Mouse (Mus musculus): ENCODE measurements around the gene Neb.

GRCm38 (mm10) chr2:52419295-52419694, 41.0 kb upstream of the Neb start:
- TF ChIP-seq USF1 (IDR thresholded peaks at IDR 0.05; ENCODE audit: low read depth), result no peak
- TF ChIP-seq CTCF (IDR thresholded peaks at IDR 0.05; ENCODE audit: control insufficient read depth, insufficient read depth, insufficient read length), result no peak
- no peak for TF ChIP-seq MYOG (IDR thresholded peaks at IDR 0.05; ENCODE audit: control insufficient read depth, extremely low read depth, insufficient read length)
- no peak for TF ChIP-seq MYOD1 (IDR thresholded peaks at IDR 0.05; ENCODE audit: control insufficient read depth, insufficient read length, low read depth)
- no peak for TF ChIP-seq CEBPB (IDR thresholded peaks at IDR 0.05; ENCODE audit: low read depth)
- no peak for TF ChIP-seq MAX (IDR thresholded peaks at IDR 0.05)
